Mouse (Mus musculus) forebrain, embryonic 11.5 days (tissue): ENCODE measurements around the gene Spon1. TPM values are rescaled to one million over a fixed set of nuclear protein-coding genes. Genes with fewer than 3 reads are reported as not detected.

Experiments used
- ATAC-seq: fragments of 200-750 bp; cut with Nextera tagmentation; replicated peaks from 2 replicates; pipeline ENCODE4 v1.8.0; 2017; ENCODE audit warnings: moderate TSS enrichment; ENCODE audit not compliant: low FRiP score
- DNase-seq: peaks from one replicate; pipeline ENCODE4 v3.0.0-alpha.2; 2017; ENCODE audit warnings: low spot score
- H3K27ac ChIP-seq: fragments of 300-500 bp; sonication (generic); 2 replicates; pipeline ENCODE4 v1.5.1; 2014; ENCODE audit warnings: low read depth, low read length
- H3K27me3 ChIP-seq: fragments of 300-500 bp; sonication (generic); 2 replicates; pipeline ENCODE4 v1.6.1; 2014; ENCODE audit warnings: mild to moderate bottlenecking, low read length, mixed read lengths; ENCODE audit not compliant: control insufficient read depth, insufficient read depth
- H3K36me3 ChIP-seq: fragments of 300-500 bp; sonication (generic); 2 replicates; pipeline ENCODE4 v1.6.1; 2014; ENCODE audit warnings: mild to moderate bottlenecking, low read length, moderate library complexity, mixed read lengths; ENCODE audit not compliant: control insufficient read depth, insufficient read depth
- H3K4me1 ChIP-seq: fragments of 300-500 bp; sonication (generic); replicated peaks from 2 replicates; pipeline ENCODE4 v1.6.1; 2014; ENCODE audit warnings: low read length, mixed read lengths; ENCODE audit not compliant: control insufficient read depth, insufficient read depth
- H3K4me2 ChIP-seq: fragments of 300-500 bp; sonication (generic); 2 replicates; pipeline ENCODE4 v1.6.1; 2014; ENCODE audit warnings: low read depth, mild to moderate bottlenecking, low read length, moderate library complexity, mixed read lengths; ENCODE audit not compliant: severe bottlenecking
- H3K4me3 ChIP-seq: fragments of 300-500 bp; sonication (generic); 2 replicates; pipeline ENCODE4 v1.5.1; 2014; ENCODE audit warnings: low read depth, low read length
- H3K9ac ChIP-seq: fragments of 300-500 bp; sonication (generic); 2 replicates; pipeline ENCODE4 v1.6.1; 2014; ENCODE audit warnings: low read length
- H3K9me3 ChIP-seq: fragments of 300-500 bp; sonication (generic); 2 replicates; pipeline ENCODE4 v1.6.1; 2016; ENCODE audit warnings: low read length, mixed read lengths; ENCODE audit not compliant: control insufficient read depth
- WGBS: fragments of 180-500 bp; shearing (Covaris S2); extraction: QIAGEN DNeasy Blood & Tissue Kit; methylation state at CpG from one replicate; pipeline ENCODE4 v1.1.7; 2014; 5-methylcytosine and 5-hydroxymethylcytosine counted together
- polyA plus RNA-seq: library from polyadenylated mRNA; unstranded; fragments of >200 nt; fragmentation: Nextera tagmentation; extraction: Ambion mirVana; gene quantifications from 2 replicates; pipeline ENCODE4 v1.2.1, GENCODE M21; 2014

Spon1 gene
- 9.0 and 9.7 TPM in 2 replicates for polyA plus RNA-seq

DNA sequence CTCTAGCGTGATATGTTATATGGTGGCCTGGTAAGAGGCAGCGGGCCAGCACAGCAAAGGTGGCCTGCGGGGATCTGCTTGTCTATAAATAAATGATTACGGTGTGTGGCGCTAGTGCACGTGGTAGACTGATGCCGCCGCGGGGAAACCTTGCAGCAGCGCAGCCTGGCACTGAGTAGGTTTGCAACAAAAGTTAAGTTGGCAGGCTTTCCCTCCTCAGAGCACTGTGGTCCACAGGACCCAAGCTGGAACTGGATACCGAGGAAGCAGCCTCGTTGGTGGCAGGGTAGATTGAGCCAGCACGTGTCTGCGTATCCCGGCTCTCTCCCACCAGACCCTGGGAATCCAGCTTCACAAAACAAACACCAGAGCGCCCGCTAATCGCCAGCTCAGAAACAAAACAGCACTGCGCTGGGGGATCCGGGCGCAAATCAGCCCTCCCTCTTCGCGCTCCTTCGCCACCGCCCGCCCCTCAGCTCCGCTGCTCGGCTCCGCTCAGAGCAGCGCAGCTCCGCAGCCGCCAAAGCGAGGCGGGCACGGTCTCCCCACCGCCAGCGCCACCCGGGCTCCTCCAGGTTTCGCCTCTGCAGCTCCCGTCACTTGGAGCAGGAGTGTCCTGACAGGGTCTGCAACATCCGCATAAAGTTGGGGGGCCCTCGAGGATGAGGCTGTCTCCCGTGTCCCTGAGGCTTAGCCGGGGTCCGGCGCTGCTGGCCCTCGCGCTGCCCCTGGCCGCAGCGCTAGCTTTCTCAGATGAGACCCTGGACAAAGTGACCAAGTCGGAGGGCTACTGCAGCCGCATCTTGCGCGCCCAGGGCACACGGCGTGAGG lies at the start of gene Spon1:
Gene Spon1 (plus strand): TSS at position 332 of the 831 bp plus-strand sequence.
- Histone ChIP-seq H3K4me1 (peaks cover 14% of the 10 kb centered on the region; the same call in 1 of the 2 replicates), H3K4me3 (peak within 1 kb of the TSS; percentile 47), H3K36me3 (no peaks in the 10 kb centered on the region), H3K9ac (peak within 1 kb of the TSS; percentile 59), H3K27me3 (peaks cover 29% of the 10 kb centered on the region), H3K9me3 (no peaks in the 10 kb centered on the region; the same call in 1 of the 2 replicates), H3K4me2 (peak within 1 kb of the TSS; percentile 97), H3K27ac (no peak within 1 kb of the TSS)
- ATAC-seq (peak; percentile 92), DNase-seq (peak; percentile 85)
- under 1% methylated on average over 56 of the region's 56 CpGs for WGBS

DNA sequence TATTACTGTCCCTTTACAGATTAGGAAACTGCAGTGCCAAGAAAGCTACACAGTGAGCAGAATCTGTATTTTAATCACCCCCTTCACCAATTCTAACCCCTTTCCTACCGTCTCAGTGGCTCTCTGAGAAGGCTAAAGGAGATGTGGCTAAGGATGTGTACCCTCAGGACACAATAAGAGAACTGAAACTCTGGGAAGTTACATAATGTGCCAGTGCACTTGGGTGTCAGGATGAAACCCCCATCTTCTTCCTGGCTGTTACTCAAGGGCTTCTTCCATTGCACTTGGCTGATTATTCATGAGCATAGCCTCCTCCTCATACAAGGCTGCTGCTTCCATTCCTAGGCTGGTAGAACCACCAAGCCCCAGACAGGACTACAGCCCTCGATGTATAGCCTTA lies 43.8 kb upstream of the Spon1 start:
- H3K4me3 ChIP-seq: no peak overlapping the region
- ATAC-seq (no peak), DNase-seq (no peak)
- no peak overlapping the region for H3K27ac ChIP-seq
- H3K36me3 ChIP-seq: no peaks in the 10 kb centered on the region
- WGBS: 84% methylated on average over 2 of the region's 2 CpGs
- no peak overlapping the region for H3K4me2 ChIP-seq
- H3K4me1 ChIP-seq: no peaks in the 10 kb centered on the region
- H3K9me3 ChIP-seq: no peaks in the 10 kb centered on the region
- no peaks in the 10 kb centered on the region for H3K27me3 ChIP-seq
- no peak overlapping the region for H3K9ac ChIP-seq

GRCm38 (mm10) chr7:113723905-113724304 lies 41.9 kb upstream of the Spon1 start:
- WGBS: 78% methylated on average over 3 of the region's 3 CpGs

DNA sequence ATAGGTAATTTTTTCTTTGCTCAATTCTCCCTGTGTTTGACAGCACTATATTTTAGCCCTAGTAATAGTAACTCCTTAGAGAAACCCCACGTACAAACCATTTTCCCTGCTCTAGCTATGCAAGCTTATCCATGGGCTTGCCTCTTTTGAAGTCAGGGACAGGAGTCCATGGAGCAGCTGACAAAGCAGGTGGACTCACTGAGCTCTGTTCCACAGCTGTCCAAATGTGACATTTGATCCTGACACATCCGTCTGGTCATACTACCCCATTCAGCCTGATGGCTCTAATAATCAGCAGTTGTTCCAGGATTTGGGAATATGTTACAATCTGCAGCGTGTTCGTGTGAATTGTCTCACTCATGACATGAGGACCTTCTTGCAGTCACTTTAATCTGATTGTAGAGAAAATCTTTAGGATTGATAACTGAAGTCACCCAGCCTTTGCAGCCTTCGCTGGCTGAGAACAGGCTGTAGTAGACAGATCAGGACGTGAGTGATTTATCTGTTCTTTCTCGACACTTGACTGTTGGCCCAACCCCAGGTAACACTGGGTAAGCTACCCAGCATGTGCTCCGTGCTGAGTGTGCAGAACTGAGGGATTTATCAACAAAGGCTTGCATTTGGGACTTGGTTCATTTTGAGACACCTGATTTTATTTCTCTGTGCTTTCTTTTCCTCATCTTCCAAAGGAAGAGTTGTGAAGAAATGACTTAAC lies 37.6 kb upstream of the Spon1 start:
- ATAC-seq: no peak
- WGBS: 80% methylated on average over 8 of the region's 8 CpGs
- H3K4me1 ChIP-seq: no peaks in the 10 kb centered on the region

More at GRCm38 (mm10) chr7:113723905-113724304, 41.9 kb upstream of the Spon1 start:
- no peak for DNase-seq
- Histone ChIP-seq H3K4me2 (no peak overlapping the region), H3K9ac (no peak overlapping the region), H3K36me3 (no peaks in the 10 kb centered on the region), H3K27me3 (no peaks in the 10 kb centered on the region), H3K9me3 (no peaks in the 10 kb centered on the region), H3K4me3 (no peak overlapping the region), H3K27ac (no peak overlapping the region), H3K4me1 (no peaks in the 10 kb centered on the region)
- no peak for ATAC-seq

DNA sequence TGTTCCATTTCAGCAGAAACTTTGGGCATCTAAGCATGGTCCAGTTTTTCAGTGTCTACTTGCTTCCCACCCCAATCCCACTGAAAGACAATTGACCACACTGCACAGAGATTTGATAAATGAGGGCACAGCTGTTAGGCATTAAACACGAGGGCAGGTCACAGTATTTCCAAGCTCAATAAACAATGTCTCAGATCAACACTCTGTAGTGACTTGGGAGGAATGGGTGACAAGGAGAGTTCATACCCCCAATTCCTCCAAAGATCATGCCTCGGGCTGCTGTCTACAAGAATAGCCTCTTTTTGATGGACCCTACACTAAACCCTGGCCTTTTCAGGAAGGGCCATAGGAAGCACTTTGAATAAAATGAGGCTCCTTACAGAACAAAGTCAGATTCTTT lies 36.9 kb upstream of the Spon1 start:
- Histone ChIP-seq H3K9me3 (no peaks in the 10 kb centered on the region), H3K4me1 (no peaks in the 10 kb centered on the region), H3K36me3 (no peaks in the 10 kb centered on the region), H3K4me2 (no peak overlapping the region), H3K27ac (no peak overlapping the region), H3K27me3 (no peaks in the 10 kb centered on the region), H3K4me3 (no peak overlapping the region), H3K9ac (no peak overlapping the region)
- DNase-seq (no peak), ATAC-seq (no peak)
- 54% methylated on average over 2 of the region's 2 CpGs for WGBS

More for the DNA sequence above, 37.6 kb upstream of the Spon1 start:
- H3K27me3 ChIP-seq: no peaks in the 10 kb centered on the region
- no peak overlapping the region for H3K4me2 ChIP-seq
- H3K27ac ChIP-seq: no peak overlapping the region
- no peaks in the 10 kb centered on the region for H3K36me3 ChIP-seq
- H3K4me3 ChIP-seq: no peak overlapping the region
- DNase-seq: no peak
- no peak overlapping the region for H3K9ac ChIP-seq
- no peaks in the 10 kb centered on the region for H3K9me3 ChIP-seq

DNA sequence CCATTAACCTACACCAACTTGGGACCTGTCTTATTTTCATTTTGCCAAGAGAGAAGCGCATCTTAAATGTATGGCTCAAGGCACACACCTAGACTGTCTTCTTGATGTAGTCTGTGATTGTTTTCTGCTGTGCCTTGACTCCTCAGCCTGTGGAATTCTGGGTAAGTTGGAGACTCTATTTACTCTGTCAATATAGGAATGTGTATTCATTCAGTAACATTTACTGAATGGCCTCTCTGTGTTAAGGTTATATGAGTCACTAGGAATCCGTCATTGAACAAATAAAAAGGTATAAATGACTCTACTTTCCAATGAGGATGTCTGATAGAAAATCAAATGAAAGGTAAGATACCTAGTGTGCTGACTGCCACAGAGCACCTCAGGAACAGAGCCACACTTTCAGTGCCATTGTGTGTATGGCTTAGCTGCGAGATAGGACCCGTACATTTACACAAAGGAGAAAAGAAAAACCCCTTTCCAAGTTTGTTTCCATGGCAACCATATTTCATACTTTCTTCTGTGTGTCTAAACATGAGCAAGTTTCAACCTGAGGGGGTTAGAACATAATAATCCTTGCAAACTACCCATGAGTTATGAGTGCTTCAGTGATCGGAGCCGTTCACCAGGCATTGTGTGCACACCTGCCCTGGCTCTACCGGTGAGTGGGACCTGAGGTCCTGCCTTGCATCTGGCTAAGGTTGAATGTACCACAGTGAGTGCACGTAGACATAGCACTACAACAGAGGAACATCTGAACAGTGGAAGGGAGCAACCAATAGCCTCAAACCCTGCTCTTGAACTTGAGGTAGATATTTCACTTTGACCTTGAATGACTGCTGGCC lies 35.2 kb upstream of the Spon1 start:
- Histone ChIP-seq H3K4me3 (no peak overlapping the region), H3K9ac (no peak overlapping the region), H3K4me2 (no peak overlapping the region), H3K4me1 (no peaks in the 10 kb centered on the region), H3K27ac (no peak overlapping the region), H3K9me3 (no peaks in the 10 kb centered on the region), H3K36me3 (no peaks in the 10 kb centered on the region), H3K27me3 (no peaks in the 10 kb centered on the region)
- no peak for ATAC-seq
- no peak for DNase-seq
- WGBS: 94% methylated on average over 8 of the region's 8 CpGs

DNA sequence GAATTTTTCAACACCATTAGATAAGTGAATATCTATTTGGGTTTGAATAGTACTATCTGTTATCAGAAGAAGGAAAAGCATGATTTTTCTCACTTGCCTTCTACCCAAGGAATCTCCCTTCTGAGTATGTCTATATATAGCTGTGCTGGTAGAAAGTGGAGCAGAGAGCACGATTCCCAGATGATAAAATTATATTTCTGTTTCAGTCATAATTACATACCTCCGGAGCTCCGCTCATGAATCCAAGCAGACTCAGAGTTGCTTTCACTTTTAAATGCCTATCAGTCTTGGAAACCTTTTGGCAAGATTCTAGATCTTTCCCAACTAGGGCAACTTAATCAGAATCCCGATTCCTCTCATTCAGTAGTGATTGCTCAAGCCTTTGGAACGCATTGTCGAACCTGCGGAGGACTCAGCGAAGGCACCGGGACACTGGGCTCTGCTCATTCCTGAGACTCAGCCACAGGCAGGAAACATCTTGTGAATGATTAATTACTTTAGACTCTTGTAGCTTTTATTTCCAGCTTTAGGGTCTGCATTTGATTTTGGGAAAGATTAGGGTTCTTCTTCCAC lies 27.9 kb upstream of the Spon1 start:
- Histone ChIP-seq H3K27me3 (no peaks in the 10 kb centered on the region), H3K36me3 (no peaks in the 10 kb centered on the region), H3K4me1 (no peaks in the 10 kb centered on the region), H3K4me2 (no peak overlapping the region), H3K9me3 (peaks cover 2% of the 10 kb centered on the region; the same call in 1 of the 2 replicates), H3K27ac (no peak overlapping the region), H3K4me3 (no peak overlapping the region), H3K9ac (no peak overlapping the region)
- whole genome bisulfite sequencing: 93% methylated on average over 9 of the region's 9 CpGs
- DNase-seq (no peak), ATAC-seq (no peak)

GRCm38 (mm10) chr7:113739181-113739580 lies 26.6 kb upstream of the Spon1 start:
- ATAC-seq (no peak), DNase-seq (no peak)
- WGBS: 86% methylated on average over 7 of the region's 7 CpGs
- H3K9ac ChIP-seq: no peak overlapping the region
- no peak overlapping the region for H3K27ac ChIP-seq
- H3K36me3 ChIP-seq: no peaks in the 10 kb centered on the region
- no peaks in the 10 kb centered on the region for H3K27me3 ChIP-seq
- no peaks in the 10 kb centered on the region for H3K4me1 ChIP-seq
- H3K4me3 ChIP-seq: no peak overlapping the region
- H3K9me3 ChIP-seq: peaks cover 2% of the 10 kb centered on the region; the same call in 1 of the 2 replicates
- no peak overlapping the region for H3K4me2 ChIP-seq
